Mouse (Mus musculus): Measurements from ENCODE around the gene Clec18a. TPM values are rescaled to one million over a fixed set of nuclear protein-coding genes. Genes with fewer than 3 reads are reported as not detected.

Clec18a gene
- polyA plus RNA-seq, 1 experiment, result not detected

DNA sequence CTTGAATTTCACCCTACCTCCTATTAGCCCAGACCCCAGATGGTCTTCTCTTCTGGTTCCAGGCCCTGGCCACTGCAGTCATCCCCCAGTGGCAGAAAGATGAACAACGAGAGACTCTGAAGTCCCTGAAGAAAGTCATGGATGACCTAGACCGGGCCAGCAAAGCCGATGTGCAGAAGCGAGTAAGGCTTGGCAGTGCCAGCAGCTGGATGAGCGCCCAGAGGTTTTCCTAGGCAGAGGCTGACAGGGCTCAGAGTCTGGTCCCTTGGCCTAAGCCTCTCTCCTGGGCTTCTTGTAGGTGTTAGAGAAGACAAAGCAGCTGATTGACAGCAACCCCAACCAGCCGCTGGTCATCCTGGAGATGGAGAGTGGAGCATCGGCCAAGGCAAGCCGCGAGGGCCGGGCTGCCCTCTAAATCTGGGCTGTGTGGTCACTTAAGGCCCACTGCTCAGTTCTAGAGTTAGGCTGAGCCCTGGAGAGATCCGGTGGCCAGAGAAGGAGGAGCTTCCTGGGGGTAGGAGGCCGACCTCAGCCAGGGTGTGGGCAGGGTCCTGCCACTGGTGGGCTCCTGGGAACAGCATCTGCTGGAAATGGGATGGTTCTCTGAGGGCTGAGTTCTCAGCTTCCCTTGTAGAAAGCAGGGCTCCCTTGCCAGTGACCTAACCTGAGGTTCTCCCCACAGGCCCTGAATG lies 38.3 kb downstream of the Clec18a start:
- WGBS, result 91% methylated on average over 12 of the region's 12 CpGs
- no peak for TF ChIP-seq POLR2A (IDR thresholded peaks at IDR 0.05; ENCODE audit: borderline replicate concordance, control insufficient read depth, low read depth, low read length)
- no peak overlapping the region for H3K4me3 ChIP-seq (replicated peaks; ENCODE audit: control insufficient read depth, low read depth, low read length)
- H3K4me1 ChIP-seq (ENCODE audit: control insufficient read depth, insufficient read depth, low read length), result no peaks in the 10 kb centered on the region; the same call in 1 of the 2 replicates
- no peak overlapping the region for H3K27ac ChIP-seq (ENCODE audit: control insufficient read depth, insufficient read depth, low read depth, low read length, poor library complexity)

DNA sequence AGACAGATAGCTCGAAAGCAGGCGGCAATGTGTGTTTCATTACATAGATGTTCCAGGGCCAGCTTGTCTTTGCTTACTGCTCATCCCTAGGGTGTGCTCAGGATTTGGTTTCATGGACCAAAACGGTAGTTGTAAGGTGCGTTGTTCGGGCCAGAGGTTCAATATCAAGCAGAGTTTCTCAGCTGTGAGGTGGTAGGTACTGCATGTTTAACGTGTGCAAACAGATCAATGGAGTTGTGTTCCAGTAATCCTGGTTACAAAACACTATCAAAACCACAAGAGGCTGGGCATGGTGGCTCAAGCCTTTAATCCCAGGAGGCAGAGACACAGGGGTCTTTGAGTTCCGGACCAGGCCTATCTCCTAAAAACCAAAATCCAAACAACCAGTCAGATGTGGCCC lies 43.1 kb downstream of the Clec18a start:
- H3K27ac ChIP-seq (ENCODE audit: control insufficient read depth, insufficient read depth, low read depth, low read length, poor library complexity), result no peak overlapping the region
- TF ChIP-seq CTCF (IDR thresholded peaks at IDR 0.05; ENCODE audit: control insufficient read depth, insufficient read depth, low read length), result no peak
- no peak for TF ChIP-seq POLR2A (IDR thresholded peaks at IDR 0.05; ENCODE audit: borderline replicate concordance, control insufficient read depth, low read depth, low read length)

DNA sequence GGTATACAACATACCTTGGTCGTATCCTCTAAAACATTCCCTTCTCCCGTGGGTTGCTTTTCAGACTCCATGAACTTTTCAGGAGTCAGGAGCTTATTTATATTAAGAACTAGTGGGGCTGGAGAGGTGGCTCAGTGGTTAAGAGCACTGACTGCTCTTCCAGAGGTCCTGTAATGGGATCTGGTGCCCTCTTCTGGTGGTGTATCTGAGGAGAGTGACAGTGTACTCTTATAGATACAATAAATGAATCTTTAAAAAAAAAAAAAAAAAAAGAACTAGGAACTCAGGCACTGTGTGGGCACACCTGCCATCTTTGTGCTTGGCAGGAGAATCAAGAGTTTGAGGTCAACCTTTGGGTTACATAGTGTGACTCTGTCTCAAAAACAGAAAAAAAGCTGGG lies 43.5 kb downstream of the Clec18a start:
- no peak overlapping the region for H3K27ac ChIP-seq (ENCODE audit: control insufficient read depth, insufficient read depth, low read depth, low read length, poor library complexity)
- TF ChIP-seq POLR2A (IDR thresholded peaks at IDR 0.05; ENCODE audit: borderline replicate concordance, control insufficient read depth, low read depth, low read length), result no peak
- no peak for TF ChIP-seq CTCF (IDR thresholded peaks at IDR 0.05; ENCODE audit: control insufficient read depth, insufficient read depth, low read length)
- H3K4me1 ChIP-seq (ENCODE audit: control insufficient read depth, insufficient read depth, low read length), result no peaks in the 10 kb centered on the region
- H3K4me3 ChIP-seq (replicated peaks; ENCODE audit: control insufficient read depth, low read depth, low read length), result no peak overlapping the region
- WGBS, result 92% methylated on average over 2 of the region's 2 CpGs

More for the DNA sequence above, 43.1 kb downstream of the Clec18a start:
- H3K4me3 ChIP-seq (replicated peaks; ENCODE audit: control insufficient read depth, low read depth, low read length), result no peak overlapping the region
- 92% methylated on average over 7 of the region's 7 CpGs for WGBS
- H3K4me1 ChIP-seq (ENCODE audit: control insufficient read depth, insufficient read depth, low read length), result no peaks in the 10 kb centered on the region

DNA sequence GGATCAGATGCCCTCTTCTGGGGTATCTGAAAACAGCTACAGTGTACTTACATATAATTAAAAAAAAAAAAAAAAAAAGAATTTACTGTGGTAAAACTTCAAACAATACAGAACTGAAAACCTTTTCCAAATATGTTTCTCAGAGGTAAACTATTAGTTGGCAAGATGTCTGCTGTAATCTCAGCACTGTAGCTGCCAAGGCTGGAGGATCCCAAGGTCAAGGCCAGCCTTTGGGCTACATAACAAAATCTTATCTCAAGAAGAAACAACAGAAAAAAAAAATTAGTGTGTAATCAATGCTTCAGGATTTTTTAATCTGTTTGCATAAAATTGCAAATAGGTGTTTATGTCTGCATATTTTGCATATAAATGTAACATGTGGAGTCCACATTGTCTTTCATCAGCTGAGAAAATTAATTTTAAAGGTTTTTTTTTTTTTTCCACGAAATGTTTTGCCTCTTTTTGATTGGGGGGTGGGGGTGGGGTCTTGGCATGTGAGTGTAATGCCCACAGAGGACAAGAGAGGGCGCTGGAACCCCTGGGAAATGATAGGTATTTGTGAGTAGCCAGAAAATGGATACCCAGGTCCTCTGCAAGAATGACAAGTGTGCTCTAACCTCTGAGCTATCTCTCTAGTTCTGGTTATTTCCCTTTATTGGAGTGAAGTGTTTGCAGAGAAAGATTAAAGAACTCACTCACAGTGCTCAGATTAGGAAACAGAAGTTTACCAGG lies 48.1 kb downstream of the Clec18a start:
- H3K27ac ChIP-seq (ENCODE audit: control insufficient read depth, insufficient read depth, low read depth, low read length, poor library complexity), result no peak overlapping the region
- no peaks in the 10 kb centered on the region for H3K4me1 ChIP-seq (ENCODE audit: control insufficient read depth, insufficient read depth, low read length)
- WGBS, result 43% methylated on average over 2 of the region's 2 CpGs
- H3K4me3 ChIP-seq (replicated peaks; ENCODE audit: control insufficient read depth, low read depth, low read length), result no peak overlapping the region
- no peak for TF ChIP-seq POLR2A (IDR thresholded peaks at IDR 0.05; ENCODE audit: borderline replicate concordance, control insufficient read depth, low read depth, low read length)
- no peak for TF ChIP-seq CTCF (IDR thresholded peaks at IDR 0.05; ENCODE audit: control insufficient read depth, insufficient read depth, low read length)

DNA sequence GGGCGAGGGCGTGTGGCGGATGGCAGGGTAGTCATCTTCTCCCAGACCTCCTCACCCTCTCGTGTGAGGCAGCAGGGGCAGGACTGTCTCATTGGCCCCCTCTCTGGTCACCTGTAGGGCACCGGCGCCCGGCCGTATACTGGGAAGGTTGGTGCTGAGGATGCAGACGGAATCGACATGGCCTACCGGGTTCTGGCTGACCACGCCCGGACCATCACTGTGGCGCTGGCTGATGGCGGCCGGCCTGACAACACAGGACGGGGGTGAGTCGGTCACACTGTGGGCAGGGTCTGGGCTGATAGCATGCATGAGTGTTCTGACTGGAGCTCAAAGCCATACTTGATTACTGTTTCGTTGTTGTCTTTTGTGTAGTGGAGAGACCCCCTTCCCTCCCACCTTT lies 49.7 kb downstream of the Clec18a start:
- WGBS, result 95% methylated on average over 19 of the region's 19 CpGs
- no peaks in the 10 kb centered on the region for H3K4me1 ChIP-seq (ENCODE audit: control insufficient read depth, insufficient read depth, low read length)
- no peak overlapping the region for H3K27ac ChIP-seq (ENCODE audit: control insufficient read depth, insufficient read depth, low read depth, low read length, poor library complexity)
- TF ChIP-seq CTCF (IDR thresholded peaks at IDR 0.05; ENCODE audit: control insufficient read depth, insufficient read depth, low read length), result no peak
- TF ChIP-seq POLR2A (IDR thresholded peaks at IDR 0.05; ENCODE audit: borderline replicate concordance, control insufficient read depth, low read depth, low read length), result no peak
- H3K4me3 ChIP-seq (replicated peaks; ENCODE audit: control insufficient read depth, low read depth, low read length), result no peak overlapping the region

DNA sequence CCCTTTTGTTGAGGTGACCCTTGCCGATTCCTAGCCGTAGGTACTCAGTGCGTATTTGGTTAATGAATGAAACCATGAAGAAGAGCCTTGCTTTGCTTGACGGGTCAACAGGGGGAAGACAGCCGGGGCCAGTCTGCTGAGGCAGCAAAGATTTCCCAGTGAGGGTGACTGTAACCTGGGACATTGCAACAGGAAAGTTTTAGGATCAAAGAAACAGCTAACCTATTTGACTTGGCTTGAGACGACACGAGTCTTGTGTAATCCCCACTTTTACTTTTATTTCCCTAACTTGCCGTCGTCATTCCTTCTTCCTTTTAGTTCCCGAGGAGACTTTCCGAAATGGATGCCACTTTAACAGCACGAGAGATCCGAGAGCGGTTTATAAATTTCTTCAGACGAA lies 55.6 kb downstream of the Clec18a start:
- Histone ChIP-seq H3K4me3 (replicated peaks; ENCODE audit: control insufficient read depth, low read depth, low read length) (no peak overlapping the region), H3K27ac (ENCODE audit: control insufficient read depth, insufficient read depth, low read depth, low read length, poor library complexity) (no peak overlapping the region), H3K4me1 (ENCODE audit: control insufficient read depth, insufficient read depth, low read length) (no peaks in the 10 kb centered on the region; the same call in 1 of the 2 replicates)
- no peak for TF ChIP-seq CTCF (IDR thresholded peaks at IDR 0.05; ENCODE audit: control insufficient read depth, insufficient read depth, low read length)
- WGBS, result 92% methylated on average over 15 of the region's 15 CpGs

DNA sequence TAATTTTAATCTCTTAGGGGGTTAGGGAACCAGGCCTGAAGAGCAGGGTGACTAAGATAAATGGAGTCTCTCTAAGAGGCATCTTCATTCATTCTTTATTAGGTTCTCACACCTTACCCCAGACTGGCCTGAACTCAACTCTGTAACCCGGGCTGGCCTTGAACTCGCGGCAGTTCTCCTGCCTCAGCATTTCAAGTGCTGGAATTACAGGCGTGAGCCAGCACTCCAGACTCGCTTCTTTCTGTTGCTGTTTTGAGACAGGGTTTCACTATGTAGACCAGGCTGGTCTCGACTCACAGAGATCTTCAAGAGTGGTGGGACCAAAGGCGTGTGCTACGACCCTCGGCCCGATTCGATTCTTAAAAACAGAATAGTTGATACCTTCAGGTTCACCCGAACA lies 58.0 kb downstream of the Clec18a start:
- Histone ChIP-seq H3K27ac (ENCODE audit: control insufficient read depth, insufficient read depth, low read depth, low read length, poor library complexity) (peak overlapping the region; percentile 65), H3K4me1 (ENCODE audit: control insufficient read depth, insufficient read depth, low read length) (no peaks in the 10 kb centered on the region; the same call in 1 of the 2 replicates), H3K4me3 (replicated peaks; ENCODE audit: control insufficient read depth, low read depth, low read length) (peak overlapping the region; percentile 96)
- WGBS, result 26% methylated on average over 12 of the region's 12 CpGs
- no peak for TF ChIP-seq CTCF (IDR thresholded peaks at IDR 0.05; ENCODE audit: control insufficient read depth, insufficient read depth, low read length)
- no peak for TF ChIP-seq POLR2A (IDR thresholded peaks at IDR 0.05; ENCODE audit: borderline replicate concordance, control insufficient read depth, low read depth, low read length)

DNA sequence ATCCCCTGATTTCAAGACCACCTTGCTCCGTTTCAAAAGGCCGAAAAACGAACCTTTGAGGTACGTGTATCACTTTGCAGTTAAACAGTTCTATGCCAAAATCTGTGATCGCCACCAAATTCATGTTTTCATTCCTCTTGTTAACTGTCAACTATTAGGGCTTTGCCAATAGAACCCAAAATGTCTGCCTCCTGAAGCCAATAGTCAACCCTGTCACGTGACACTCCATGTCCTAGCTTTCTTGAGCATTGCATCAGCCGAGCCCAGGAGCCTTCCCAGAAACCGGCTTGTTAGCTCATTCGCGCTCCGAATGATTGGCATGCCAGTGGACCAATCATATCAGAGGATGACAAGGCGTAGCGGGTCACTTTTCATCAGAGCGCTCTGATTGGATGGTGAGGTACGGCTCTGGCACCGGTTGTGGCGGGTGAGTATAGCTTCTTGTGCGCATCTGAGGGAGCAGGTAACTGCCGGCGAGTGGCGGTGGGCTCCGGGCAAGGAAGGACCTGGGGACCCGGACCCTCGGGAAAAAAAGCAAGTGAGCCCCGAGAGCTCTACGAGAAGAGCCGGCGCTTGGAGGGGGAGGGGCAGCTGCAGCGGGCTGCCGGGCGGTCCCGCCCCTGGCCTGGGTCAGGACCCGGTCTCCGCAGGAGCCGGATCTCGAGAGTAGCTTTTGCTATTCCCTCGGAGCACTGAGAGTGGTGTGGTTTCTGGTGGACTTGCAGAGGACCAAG lies 58.6 kb downstream of the Clec18a start:
- Histone ChIP-seq H3K4me1 (ENCODE audit: control insufficient read depth, insufficient read depth, low read length) (no peaks in the 10 kb centered on the region; the same call in 1 of the 2 replicates), H3K27ac (ENCODE audit: control insufficient read depth, insufficient read depth, low read depth, low read length, poor library complexity) (peak overlapping the region; percentile 65), H3K4me3 (replicated peaks; ENCODE audit: control insufficient read depth, low read depth, low read length) (peak overlapping the region; percentile 96)
- TF ChIP-seq CTCF (IDR thresholded peaks at IDR 0.05; ENCODE audit: control insufficient read depth, insufficient read depth, low read length), result no peak
- peak; percentile 24; the same call in 1 of the 2 replicates for TF ChIP-seq POLR2A (IDR thresholded peaks at IDR 0.05; ENCODE audit: borderline replicate concordance, control insufficient read depth, low read depth, low read length)
- WGBS, result 11% methylated on average over 37 of the region's 37 CpGs

All from bone marrow, adult 2 months (tissue).